Mouse (Mus musculus) embryonic facial prominence, embryonic 15.5 days (tissue): ENCODE data around the gene Igsf3. TPM values are rescaled to one million over a fixed set of nuclear protein-coding genes. Genes with fewer than 3 reads are reported as not detected.

Experiments used
- ATAC-seq: fragments of 200-750 bp; cut with Nextera tagmentation; 2 replicates; pipeline ENCODE4 v1.8.0; 2017; ENCODE audit warnings: low read depth, moderate TSS enrichment; ENCODE audit not compliant: insufficient number of reproducible peaks, low FRiP score, low TSS enrichment
- H3K27ac ChIP-seq: fragments of 300-500 bp; sonication (generic); replicated peaks from 2 replicates; pipeline ENCODE4 v1.5.1; 2015; ENCODE audit warnings: mild to moderate bottlenecking, inconsistent platforms
- H3K27me3 ChIP-seq: fragments of 300-500 bp; sonication (generic); 2 replicates; pipeline ENCODE4 v1.6.1; 2015; ENCODE audit warnings: inconsistent platforms
- H3K36me3 ChIP-seq: fragments of 300-500 bp; sonication (generic); 2 replicates; pipeline ENCODE4 v1.6.1; 2015; ENCODE audit warnings: mild to moderate bottlenecking, inconsistent platforms
- H3K4me1 ChIP-seq: fragments of 300-500 bp; sonication (generic); 2 replicates; pipeline ENCODE4 v1.6.1; 2015; ENCODE audit warnings: inconsistent platforms
- H3K4me2 ChIP-seq: fragments of 300-500 bp; sonication (generic); replicated peaks from 2 replicates; pipeline ENCODE4 v1.6.1; 2015; ENCODE audit warnings: mild to moderate bottlenecking, inconsistent platforms
- H3K4me3 ChIP-seq: fragments of 300-500 bp; sonication (generic); replicated peaks from 2 replicates; pipeline ENCODE4 v1.5.1; 2015; ENCODE audit warnings: mild to moderate bottlenecking, inconsistent platforms
- H3K9ac ChIP-seq: fragments of 300-500 bp; sonication (generic); 2 replicates; pipeline ENCODE4 v1.6.1; 2015; ENCODE audit warnings: inconsistent platforms
- H3K9me3 ChIP-seq: fragments of 300-500 bp; sonication (generic); replicated peaks from 2 replicates; pipeline ENCODE4 v1.6.1; 2016; ENCODE audit warnings: inconsistent platforms
- WGBS: fragments of 180-500 bp; shearing (Covaris S2); methylation state at CpG from one replicate; pipeline ENCODE4 v1.1.7; 2015; 5-methylcytosine and 5-hydroxymethylcytosine counted together
- polyA plus RNA-seq: library from polyadenylated mRNA; unstranded; fragments of >200 nt; fragmentation: Nextera tagmentation; extraction: Ambion mirVana; gene quantifications from 2 replicates; pipeline ENCODE4 v1.2.1, GENCODE M21; 2015

The Igsf3 gene
- 76.1 and 77.2 TPM in 2 replicates for polyA plus RNA-seq

- Histone ChIP-seq H3K9me3 (no peaks in the 10 kb centered on the region), H3K4me3 (peak within 1 kb of the TSS; percentile 81), H3K36me3 (no peaks in the 10 kb centered on the region), H3K27me3 (no peaks in the 10 kb centered on the region), H3K27ac (peak within 1 kb of the TSS; percentile 86), H3K4me2 (peak within 1 kb of the TSS; percentile 82), H3K4me1 (peaks cover 41% of the 10 kb centered on the region), H3K9ac (peak within 1 kb of the TSS; percentile 85)
- 3% methylated on average over 52 of the region's 56 CpGs for WGBS
- ATAC-seq, result peak; percentile 87
Observed at GRCm38 (mm10) chr3:101376538-101377247, at the start of gene Igsf3. Igsf3 (plus strand) TSS chr3:101377083.

GRCm38 (mm10) chr3:101327248-101327647 is 49.6 kb upstream of the Igsf3 start:
- no peak overlapping the region for H3K9ac ChIP-seq
- ATAC-seq, result no peak
- no peaks in the 10 kb centered on the region for H3K27me3 ChIP-seq
- no peaks in the 10 kb centered on the region for H3K36me3 ChIP-seq
- peaks cover 24% of the 10 kb centered on the region for H3K4me1 ChIP-seq
- H3K9me3 ChIP-seq, result no peaks in the 10 kb centered on the region
- 61% methylated on average over 2 of the region's 2 CpGs for WGBS
- H3K27ac ChIP-seq, result no peak overlapping the region
- H3K4me3 ChIP-seq, result no peak overlapping the region
- no peak overlapping the region for H3K4me2 ChIP-seq

GRCm38 (mm10) chr3:101328617-101329016 is 48.3 kb upstream of the Igsf3 start:
- no peak for ATAC-seq
- WGBS, result 24% methylated on average over 7 of the region's 7 CpGs
- H3K9ac ChIP-seq, result no peak overlapping the region
- no peak overlapping the region for H3K4me3 ChIP-seq
- H3K27me3 ChIP-seq, result no peaks in the 10 kb centered on the region
- no peaks in the 10 kb centered on the region for H3K9me3 ChIP-seq
- H3K4me1 ChIP-seq, result peaks cover 21% of the 10 kb centered on the region
- no peaks in the 10 kb centered on the region for H3K36me3 ChIP-seq
- peak overlapping the region; percentile 49; the same call in 1 of the 2 replicates for H3K27ac ChIP-seq
- H3K4me2 ChIP-seq, result no peak overlapping the region

GRCm38 (mm10) chr3:101343199-101343924 is 33.5 kb upstream of the Igsf3 start:
- no peak overlapping the region for H3K27ac ChIP-seq
- no peaks in the 10 kb centered on the region for H3K36me3 ChIP-seq
- no peaks in the 10 kb centered on the region for H3K27me3 ChIP-seq
- ATAC-seq, result no peak
- no peak overlapping the region for H3K4me3 ChIP-seq
- H3K9me3 ChIP-seq, result no peaks in the 10 kb centered on the region
- 67% methylated on average over 9 of the region's 9 CpGs for WGBS
- H3K9ac ChIP-seq, result no peak overlapping the region
- peaks cover 35% of the 10 kb centered on the region; the same call in 1 of the 2 replicates for H3K4me1 ChIP-seq
- H3K4me2 ChIP-seq, result no peak overlapping the region

- Histone ChIP-seq H3K9ac (no peak overlapping the region), H3K36me3 (no peaks in the 10 kb centered on the region), H3K4me2 (no peak overlapping the region), H3K4me1 (peaks cover 44% of the 10 kb centered on the region), H3K27ac (0 out of 2 replicates have a peak overlapping the region, but pooled peaks have one; percentile 36), H3K4me3 (no peak overlapping the region), H3K27me3 (no peaks in the 10 kb centered on the region), H3K9me3 (no peaks in the 10 kb centered on the region)
- WGBS, result 45% methylated on average over 3 of the region's 3 CpGs
- no peak for ATAC-seq
Observed at GRCm38 (mm10) chr3:101344246-101344645, 32.6 kb upstream of the Igsf3 start.

GRCm38 (mm10) chr3:101345299-101345698 is 31.6 kb upstream of the Igsf3 start:
- H3K4me1 ChIP-seq, result peaks cover 54% of the 10 kb centered on the region
- H3K9me3 ChIP-seq, result no peaks in the 10 kb centered on the region
- no peak for ATAC-seq
- H3K4me2 ChIP-seq, result no peak overlapping the region
- no peak overlapping the region for H3K9ac ChIP-seq
- no peak overlapping the region for H3K4me3 ChIP-seq
- H3K27ac ChIP-seq, result no peak overlapping the region
- WGBS, result 65% methylated on average over 6 of the region's 6 CpGs
- no peaks in the 10 kb centered on the region for H3K36me3 ChIP-seq
- H3K27me3 ChIP-seq, result no peaks in the 10 kb centered on the region

- WGBS, result 61% methylated on average over 1 of the region's 1 CpGs
- Histone ChIP-seq H3K27ac (peak overlapping the region; percentile 58; the same call in 1 of the 2 replicates), H3K4me1 (peaks cover 52% of the 10 kb centered on the region), H3K36me3 (no peaks in the 10 kb centered on the region), H3K9ac (no peak overlapping the region), H3K4me3 (no peak overlapping the region), H3K4me2 (no peak overlapping the region), H3K9me3 (no peaks in the 10 kb centered on the region), H3K27me3 (no peaks in the 10 kb centered on the region)
- ATAC-seq, result no peak
Observed at GRCm38 (mm10) chr3:101346806-101347205, 30.1 kb upstream of the Igsf3 start.

- no peak overlapping the region for H3K9ac ChIP-seq
- H3K9me3 ChIP-seq, result no peaks in the 10 kb centered on the region
- no peak for ATAC-seq
- no peaks in the 10 kb centered on the region for H3K36me3 ChIP-seq
- no peak overlapping the region for H3K27ac ChIP-seq
- no peak overlapping the region for H3K4me2 ChIP-seq
- 53% methylated on average over 9 of the region's 9 CpGs for WGBS
- H3K4me3 ChIP-seq, result no peak overlapping the region
- H3K27me3 ChIP-seq, result no peaks in the 10 kb centered on the region
- H3K4me1 ChIP-seq, result peaks cover 46% of the 10 kb centered on the region
Observed at GRCm38 (mm10) chr3:101348501-101349161, 28.3 kb upstream of the Igsf3 start.

GRCm38 (mm10) chr3:101349542-101350307 is 27.2 kb upstream of the Igsf3 start:
- WGBS, result 23% methylated on average over 6 of the region's 6 CpGs
- H3K9me3 ChIP-seq, result no peaks in the 10 kb centered on the region

GRCm38 (mm10) chr3:101350406-101350805 is 26.5 kb upstream of the Igsf3 start:
- no peak for ATAC-seq
- 70% methylated on average over 4 of the region's 4 CpGs for WGBS
- no peak overlapping the region for H3K4me3 ChIP-seq
- H3K36me3 ChIP-seq, result no peaks in the 10 kb centered on the region
- H3K27ac ChIP-seq, result peak overlapping the region; percentile 34; the same call in 1 of the 2 replicates
- no peak overlapping the region for H3K4me2 ChIP-seq
- H3K9ac ChIP-seq, result no peak overlapping the region
- H3K9me3 ChIP-seq, result no peaks in the 10 kb centered on the region
- H3K27me3 ChIP-seq, result no peaks in the 10 kb centered on the region
- peaks cover 41% of the 10 kb centered on the region for H3K4me1 ChIP-seq

More at GRCm38 (mm10) chr3:101349542-101350307, 27.2 kb upstream of the Igsf3 start:
- Histone ChIP-seq H3K4me2 (no peak overlapping the region), H3K4me1 (peaks cover 42% of the 10 kb centered on the region), H3K4me3 (no peak overlapping the region), H3K36me3 (no peaks in the 10 kb centered on the region), H3K27ac (peak overlapping the region; percentile 34; the same call in 1 of the 2 replicates), H3K27me3 (no peaks in the 10 kb centered on the region), H3K9ac (no peak overlapping the region)
- ATAC-seq, result peak; percentile 60
